Mouse (Mus musculus): Measurements from ENCODE around the gene Umad1.

GRCm38 (mm10) chr6:8316201-8316600 lies 57.1 kb downstream of the Umad1 start:
- TF ChIP-seq GATA1 (IDR thresholded peaks at IDR 0.05; ENCODE audit: borderline replicate concordance, low read length) (no peak), FLI1 (IDR thresholded peaks at IDR 0.05; ENCODE audit: low read length) (no peak)
